Mouse (Mus musculus) spleen, embryonic (tissue): ENCODE measurements around the gene Tmbim1.

Experiments
- CTCF ChIA-PET: fragments of 350-600 bp; sonication (Branson Sonifier 250); formaldehyde crosslinking; loops from one replicate; lab custom pipeline; 2022; lab: Charles Lee

The Tmbim1 gene

DNA sequence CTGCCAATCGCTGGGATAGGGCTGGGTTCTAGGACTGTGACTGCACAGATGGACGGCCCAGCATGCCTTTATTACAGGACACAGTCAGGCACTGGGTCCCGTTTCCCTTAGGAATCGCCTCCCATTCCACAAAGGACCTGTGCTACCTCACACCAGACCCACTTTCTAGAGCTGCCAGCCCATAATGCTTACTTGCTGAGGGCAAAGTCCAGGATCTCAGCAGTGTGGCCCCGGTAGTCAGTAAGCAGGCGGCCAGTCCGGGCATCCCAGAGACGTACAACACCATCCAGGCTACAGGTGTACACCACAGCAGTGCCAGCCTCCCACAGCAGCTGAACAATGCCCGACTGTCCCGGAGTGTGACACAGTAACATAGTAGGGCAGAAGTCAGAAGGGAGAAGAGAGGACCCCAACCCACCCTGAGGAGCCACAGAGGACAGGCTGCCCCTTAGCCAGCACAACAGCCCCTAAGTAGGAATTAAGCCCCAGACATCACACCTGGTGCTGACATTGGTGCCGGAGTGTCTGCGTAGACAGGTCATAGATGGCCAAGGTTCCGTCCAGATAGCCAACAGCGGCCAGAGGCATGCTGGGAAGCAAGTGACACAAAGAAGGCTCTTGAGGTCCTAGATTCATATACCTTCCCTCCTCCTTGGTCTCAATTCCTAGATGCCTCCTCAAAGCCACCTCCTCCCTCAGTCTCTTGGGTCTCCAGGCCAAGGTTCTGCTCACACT lies 24.7 kb downstream of the Tmbim1 start:
- CTCF ChIA-PET = no interaction called here

DNA sequence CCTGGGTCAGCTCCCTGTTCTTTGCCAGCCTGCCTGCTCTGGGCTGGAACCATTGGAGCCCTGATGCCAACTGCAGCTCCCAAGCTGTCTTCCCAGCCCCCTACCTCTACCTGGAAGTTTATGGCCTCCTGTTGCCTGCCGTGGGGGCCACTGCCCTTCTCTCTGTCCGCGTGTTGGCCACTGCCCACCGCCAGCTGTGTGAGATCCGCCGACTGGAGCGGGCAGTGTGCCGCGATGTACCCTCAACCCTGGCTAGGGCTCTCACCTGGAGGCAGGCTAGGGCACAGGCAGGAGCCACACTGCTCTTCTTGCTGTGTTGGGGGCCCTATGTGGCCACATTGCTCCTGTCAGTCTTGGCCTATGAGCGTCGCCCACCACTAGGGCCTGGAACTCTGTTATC lies 26.4 kb downstream of the Tmbim1 start:
- CTCF ChIA-PET = no interaction called here

DNA sequence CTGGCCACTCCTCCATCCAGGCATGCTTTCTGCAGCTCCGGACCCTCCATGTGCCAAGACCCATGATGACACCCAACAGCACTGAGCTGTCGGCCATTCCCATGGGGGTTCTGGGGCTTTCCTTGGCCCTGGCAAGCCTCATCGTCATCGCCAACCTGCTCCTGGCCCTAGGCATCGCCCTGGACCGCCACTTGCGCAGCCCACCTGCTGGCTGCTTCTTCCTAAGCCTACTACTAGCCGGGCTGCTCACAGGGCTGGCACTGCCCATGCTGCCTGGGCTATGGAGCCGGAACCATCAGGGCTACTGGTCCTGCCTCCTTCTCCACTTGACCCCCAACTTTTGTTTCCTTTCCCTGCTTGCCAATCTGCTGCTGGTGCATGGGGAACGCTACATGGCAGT lies 26.9 kb downstream of the Tmbim1 start, which contains the start of gene Gpbar1:
TSS of gene Gpbar1 (plus strand) at position 13 of the 400 bp plus-strand sequence.
- CTCF ChIA-PET = no interaction called here

DNA sequence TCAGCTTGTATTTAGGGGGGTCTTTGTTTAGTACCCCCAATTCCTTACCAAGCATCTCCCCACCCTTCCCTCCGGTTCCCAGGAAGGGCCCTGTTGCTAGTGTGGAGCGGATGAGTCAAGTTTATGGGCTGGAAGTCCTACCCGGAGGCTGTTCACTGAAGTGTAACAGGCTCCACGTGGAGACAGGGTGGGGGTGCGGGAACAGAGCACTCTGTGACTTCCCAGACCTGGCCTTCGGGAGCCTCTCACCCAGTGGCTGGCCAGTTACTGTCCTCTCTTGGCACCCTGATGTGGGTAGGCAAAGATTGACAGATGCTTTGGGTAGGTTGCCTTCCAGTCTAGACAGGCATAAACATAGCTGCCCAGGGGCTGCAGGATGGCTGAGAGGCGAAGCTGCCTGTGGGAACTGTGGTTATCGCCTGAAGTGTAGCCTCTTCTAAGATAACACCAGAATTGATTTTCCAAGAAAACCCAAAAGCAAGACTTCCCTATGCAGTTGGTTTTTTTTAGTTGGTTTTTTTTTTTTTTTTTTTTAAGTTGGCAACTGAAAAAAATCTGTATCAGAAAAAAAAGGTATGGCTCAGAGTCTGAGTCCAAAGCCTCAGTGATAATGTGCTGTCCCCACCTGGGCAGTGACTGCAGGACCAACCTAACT lies 27.4 kb downstream of the Tmbim1 start:
- CTCF ChIA-PET = interaction anchor here (0.7 kb wide), 2 partner anchors 11 to 38 kb away, joined by 3 to 14 read pairs; no protein-coding TSS in a partner anchor

DNA sequence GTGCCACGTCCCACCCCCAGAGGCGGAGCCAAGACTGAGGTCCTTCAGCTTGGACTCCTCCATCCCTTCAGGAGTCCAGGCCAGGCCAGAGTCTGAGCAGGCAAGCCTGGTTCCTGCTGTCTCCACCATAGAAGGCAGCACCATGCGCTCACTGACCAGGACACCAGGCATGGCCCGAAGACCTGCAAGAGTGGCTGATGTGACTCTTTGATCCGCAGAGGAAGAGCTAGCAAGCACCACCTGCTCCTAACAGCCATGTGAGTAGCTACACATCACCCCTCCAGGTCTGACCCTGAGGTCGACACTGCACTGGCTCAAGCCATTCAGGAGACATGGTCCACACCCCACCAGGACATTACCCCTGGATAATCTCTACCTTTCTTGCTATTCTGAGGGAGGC lies 28.4 kb downstream of the Tmbim1 start:
- CTCF ChIA-PET = no interaction called here

DNA sequence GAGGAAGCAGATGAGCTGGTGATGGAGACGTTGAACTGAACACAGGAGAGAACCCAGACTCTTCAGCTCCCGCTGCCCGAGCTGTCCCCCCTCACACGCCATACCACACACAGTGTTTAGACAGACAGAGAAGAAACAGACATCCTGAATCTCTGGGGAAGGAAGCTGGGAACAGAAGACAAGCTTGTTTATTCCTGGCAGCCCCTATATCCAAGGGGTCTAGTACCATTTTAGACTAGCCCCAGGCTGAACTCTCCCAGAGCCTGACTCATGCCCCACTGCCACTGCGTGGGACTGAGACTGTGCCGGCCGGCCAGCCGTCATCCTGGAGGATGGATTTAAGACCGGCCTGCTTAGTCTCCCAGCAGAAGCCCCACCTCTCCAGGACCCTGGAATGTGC lies 30.4 kb downstream of the Tmbim1 start:
- CTCF ChIA-PET = no interaction called here

DNA sequence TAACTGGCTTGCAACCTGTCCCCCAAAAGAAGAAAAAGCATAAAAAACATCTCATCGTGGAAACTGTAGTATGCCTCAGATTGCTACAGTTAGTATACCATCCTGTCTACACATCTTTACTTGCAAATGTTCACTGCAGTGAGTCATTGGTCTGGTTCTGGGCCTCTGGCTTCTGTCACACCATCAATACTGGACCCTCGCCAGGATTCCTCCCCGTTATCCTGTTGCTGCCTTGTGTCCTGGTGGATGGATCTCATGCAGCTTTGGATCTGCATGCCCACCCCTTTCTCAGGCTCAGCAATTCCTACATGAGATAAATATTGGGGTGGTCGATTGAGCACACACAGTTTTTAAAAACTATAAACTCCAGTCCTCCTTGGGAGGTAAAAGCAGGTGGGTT lies 33.8 kb downstream of the Tmbim1 start:
- CTCF ChIA-PET = interaction anchor here (0.7 to 0.8 kb wide), 2 partner anchors 11 to 16 kb away, joined by 3 read pairs; no protein-coding TSS in a partner anchor

DNA sequence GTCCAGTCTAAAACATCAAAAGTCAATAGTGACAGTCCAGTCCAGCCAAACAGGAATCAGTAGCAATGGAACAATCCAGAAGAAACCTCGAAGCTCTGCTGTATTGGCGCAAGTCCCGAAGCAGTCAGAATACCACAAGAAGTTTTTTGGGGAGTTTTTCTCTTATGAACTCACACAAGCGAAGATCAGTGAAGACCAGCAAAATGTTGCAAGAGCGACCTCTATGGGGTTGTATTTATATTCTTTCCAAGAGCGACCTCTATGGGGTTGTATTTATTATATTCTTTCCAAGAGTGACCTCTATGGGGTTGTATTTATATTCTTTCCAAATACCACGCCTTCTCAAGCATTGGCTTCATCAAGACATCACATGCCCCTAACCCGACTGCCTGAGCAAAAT lies 36.7 kb downstream of the Tmbim1 start:
- CTCF ChIA-PET = no interaction called here

DNA sequence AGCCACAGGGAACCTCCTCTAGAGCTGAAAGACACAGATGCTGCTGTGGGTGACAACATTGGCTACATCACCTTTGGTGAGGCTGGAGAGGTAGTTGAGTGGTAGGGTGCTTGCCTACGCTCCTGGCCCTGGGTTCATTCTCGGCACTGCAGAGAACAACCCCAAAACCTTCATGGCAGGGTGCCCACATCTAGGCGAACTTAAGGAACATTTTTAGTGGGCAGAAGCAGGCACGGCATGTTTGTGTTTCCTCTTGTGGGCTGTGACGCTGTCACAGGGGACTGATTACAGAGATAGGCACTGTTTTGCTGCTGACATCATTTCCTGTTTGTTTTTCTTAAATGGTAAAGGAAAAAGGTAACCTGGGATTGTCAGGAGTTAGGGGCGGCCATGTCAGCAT lies 42.9 kb downstream of the Tmbim1 start:
- CTCF ChIA-PET = no interaction called here

DNA sequence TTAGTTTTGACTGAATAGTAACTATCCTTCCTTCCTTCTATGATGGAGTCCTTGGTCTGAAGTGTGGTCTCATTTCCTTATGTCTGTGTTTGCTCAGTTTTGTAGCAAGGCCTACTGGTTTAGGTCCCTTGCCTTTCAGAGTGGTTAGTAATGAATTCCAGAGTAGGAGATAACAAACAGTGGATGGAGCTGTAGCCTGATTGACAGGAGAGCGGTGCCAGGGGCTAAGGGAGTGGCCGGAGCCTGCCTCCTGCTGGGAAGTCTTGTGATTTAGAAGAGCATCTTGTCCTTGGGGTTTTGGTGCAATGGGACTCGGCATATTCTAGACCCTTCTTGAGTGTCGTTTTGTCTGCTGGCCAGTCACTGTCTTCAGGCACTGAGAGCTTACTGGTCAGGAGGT lies 48.6 kb downstream of the Tmbim1 start:
- CTCF ChIA-PET = no interaction called here

DNA sequence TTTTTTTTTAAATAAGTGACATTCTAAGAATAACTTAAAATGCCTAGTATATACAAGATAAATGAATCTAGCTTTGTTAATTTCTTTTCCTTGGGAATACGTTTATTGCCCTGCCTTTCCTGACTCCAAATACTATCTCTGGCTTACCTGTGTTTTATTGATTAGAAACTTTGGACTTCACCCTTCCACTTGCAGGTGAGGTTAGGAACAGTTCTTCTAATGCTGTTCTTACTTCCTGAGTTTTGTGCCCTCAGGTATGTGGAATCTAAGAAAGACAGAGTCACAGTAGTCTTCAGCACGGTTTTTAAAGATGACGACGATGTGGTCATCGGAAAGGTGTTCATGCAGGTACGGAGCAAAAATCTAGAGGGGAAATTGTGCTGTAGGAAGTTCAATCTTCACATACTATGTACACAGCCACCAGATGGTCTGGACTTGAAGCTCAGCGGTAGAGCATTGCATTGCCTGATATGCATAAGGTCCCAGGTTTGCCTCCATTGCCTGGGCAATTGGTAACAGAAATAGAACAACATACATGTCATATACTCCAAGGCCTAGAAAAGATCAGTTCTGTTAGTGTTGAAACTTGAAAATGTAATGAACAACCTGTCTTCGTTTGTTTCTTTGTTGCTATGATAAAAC lies 49.6 kb downstream of the Tmbim1 start:
- CTCF ChIA-PET = interaction anchor here (0.6 kb wide), 1 partner anchor 16 kb away, joined by 3 read pairs; no protein-coding TSS in a partner anchor

DNA sequence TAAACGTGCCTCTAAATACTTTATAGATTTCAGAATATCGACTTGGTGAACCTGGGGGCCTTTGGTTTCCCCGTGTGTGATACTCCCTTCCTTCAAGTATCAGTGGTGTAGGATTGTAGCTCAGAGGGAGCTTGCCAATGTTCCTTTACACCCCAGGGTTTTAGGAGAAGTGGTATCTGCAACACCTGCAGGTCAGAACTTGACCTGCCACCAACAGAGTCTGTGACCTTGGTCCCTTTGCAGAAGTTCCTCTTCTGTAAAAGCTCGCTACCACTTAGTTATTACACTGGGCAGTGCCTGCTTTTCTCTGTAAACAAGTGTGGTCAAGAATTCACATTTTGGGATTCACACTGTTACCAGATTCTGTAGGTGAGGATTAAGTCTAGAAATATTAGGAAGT lies 55.3 kb downstream of the Tmbim1 start:
- CTCF ChIA-PET = no interaction called here

DNA sequence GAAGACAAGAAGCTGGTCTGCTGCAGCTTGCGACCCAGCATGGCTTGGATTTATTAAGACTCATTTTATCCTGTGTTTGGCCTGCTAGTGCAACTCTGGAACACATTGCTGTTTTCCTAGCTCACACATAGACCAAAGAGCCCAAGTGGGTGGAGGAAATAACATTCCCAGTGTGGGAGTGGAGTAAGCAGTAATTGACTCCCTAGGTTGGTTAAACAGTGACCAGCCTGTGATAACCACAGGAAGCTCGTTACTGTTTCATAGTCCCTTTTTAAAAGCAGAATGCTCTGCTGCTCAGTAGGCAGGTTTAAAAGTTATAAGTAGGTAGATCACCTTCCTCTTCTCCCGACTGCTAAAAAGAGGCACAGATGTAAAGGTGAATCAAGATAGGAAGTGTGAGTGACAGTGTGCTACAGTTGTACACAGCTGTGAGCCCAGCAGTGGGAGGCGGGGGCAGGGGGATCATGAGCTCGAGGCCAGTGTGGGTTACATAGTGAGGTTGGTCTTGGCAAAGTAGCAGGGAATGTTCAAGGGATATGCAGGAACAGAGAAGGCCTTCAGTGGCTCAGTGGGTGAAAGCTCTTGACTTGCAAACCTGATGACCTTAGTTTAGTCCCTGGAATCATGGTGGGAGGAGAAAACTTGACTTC lies 56.0 kb downstream of the Tmbim1 start:
- CTCF ChIA-PET = no interaction called here

DNA sequence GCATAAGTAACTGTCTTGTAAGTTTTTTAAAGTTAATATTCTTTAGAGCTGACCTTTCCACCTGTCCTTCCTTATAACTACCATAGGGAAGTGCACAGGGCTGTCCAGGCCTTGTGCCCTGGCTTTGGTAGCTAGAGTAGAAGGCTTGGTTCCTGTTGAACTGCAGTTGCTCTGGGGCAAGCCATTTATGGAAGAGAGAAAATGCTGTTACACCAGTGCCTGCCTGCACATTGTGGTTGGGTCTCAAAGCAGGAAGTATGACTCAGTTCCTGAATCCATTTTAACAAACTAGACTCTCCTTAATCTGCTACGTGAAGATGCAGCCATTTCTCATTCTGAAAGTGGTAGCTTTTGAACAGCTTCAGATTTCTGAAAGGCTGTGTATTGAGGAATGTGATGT lies 56.6 kb downstream of the Tmbim1 start:
- CTCF ChIA-PET = no interaction called here

DNA sequence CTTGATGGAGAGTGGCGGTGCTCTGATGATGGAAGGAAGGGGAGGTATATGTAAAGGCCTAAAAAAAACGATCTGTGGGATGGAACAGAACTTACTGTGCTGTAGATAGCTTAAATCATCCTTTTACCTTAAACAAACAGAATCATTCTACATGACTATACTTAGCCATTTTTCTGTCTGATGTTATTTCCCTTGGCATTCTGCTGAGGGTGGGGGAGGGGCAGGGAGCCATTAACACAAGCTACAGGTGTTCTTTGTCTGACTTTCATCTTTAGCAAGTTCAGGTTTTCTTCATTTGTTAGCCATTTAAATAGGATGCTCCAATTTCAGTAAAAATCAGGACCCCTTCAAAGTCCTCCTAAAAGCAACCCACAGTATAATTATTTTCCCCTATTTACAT lies 59.9 kb downstream of the Tmbim1 start:
- CTCF ChIA-PET = interaction anchor here (1.5 kb wide), 1 partner anchor 39 kb away, joined by 4 read pairs; no protein-coding TSS in a partner anchor

DNA sequence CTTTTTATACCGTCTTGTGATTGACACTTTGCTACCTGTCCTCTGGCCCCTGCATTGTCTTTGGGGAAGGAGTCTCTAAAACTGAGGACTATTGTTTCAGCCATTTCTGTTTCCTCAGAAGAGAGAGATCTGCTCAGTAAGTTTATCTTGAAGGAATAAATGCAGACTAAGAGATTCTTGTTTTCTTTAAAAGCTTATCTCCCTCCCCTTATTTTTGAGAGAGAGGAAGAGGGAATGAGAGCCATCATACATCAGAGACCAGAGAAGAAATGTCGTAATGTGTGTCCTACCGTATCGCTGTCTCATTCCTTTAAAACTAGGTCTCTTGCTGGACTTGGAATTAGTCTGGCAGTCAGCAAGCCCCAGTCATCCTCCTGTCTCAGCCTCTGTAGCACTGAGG lies 64.6 kb downstream of the Tmbim1 start:
- CTCF ChIA-PET = no interaction called here

DNA sequence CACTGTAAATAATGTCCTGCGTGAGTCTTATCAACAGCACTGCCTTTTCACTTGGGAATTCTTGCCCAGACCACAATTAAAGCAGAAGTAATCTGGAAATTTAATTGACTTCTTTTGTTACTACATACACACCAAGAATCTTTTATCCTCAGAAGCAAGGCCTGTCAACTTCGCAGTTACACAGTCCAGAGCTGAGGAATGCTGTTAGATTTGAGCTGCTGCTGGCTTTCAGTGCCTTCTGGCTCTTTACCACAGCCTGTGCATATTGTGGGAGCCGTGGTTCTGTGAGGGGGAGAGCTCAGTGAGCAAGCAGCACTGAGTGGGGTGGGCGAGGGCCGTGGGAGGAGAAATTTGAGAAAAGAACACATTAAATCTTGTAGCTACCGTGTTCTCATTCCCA lies 65.1 kb downstream of the Tmbim1 start:
- CTCF ChIA-PET = interaction anchor here (0.6 kb wide), 1 partner anchor 38 kb away, joined by 3 read pairs; no protein-coding TSS in a partner anchor

DNA sequence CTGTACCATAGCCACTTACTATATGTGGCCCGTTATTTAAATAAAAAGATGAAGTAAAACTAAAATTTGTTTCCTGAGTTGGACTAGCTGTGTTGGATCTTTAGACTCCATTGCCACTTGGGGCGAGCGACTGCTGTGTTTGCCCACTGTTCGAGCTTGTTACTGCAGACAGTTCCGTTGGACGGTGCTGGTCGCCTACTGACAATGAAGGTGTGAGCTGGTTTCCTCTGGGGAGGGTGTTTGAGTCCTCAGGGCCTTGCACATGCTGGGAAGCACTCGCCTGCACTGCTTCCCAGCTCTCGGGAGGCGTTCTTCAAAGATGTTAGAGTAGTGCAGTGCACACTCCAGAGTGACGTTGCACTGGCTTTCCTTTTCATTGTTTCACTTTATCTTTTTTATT lies 65.8 kb downstream of the Tmbim1 start:
- CTCF ChIA-PET = interaction anchor here (0.6 kb wide), 1 partner anchor 38 kb away, joined by 3 read pairs; no protein-coding TSS in a partner anchor

DNA sequence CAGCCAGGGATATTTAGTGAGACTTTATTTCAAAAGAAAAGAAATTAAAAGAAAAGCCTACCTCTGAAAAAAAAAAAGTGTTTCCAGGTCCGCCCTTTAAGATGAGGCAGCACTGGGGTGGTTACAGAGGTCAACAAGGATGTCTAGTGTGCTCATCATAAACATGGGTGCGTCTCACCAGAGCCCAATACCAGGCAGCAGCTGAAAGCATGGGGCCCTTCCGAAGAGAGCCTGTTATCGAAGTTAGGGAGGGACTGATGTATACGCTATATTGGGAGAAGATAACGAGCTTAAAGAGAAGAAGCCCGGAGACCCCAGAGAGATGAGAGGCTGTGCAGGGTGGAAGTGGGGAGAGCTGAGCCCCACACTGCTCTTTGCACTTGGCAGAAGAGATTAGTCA lies 66.3 kb downstream of the Tmbim1 start:
- CTCF ChIA-PET = no interaction called here
